Mouse (Mus musculus) lung, adult 18-20 months (tissue): ENCODE measurements around the gene Denr.

ENCODE experiments used
- DNase-seq, 2 experiments: peaks; one replicate each; pipeline ENCODE4 v3.0.0; 2022; ENCODE audit warnings: mixed read lengths in 2 of 2

Denr gene

DNA sequence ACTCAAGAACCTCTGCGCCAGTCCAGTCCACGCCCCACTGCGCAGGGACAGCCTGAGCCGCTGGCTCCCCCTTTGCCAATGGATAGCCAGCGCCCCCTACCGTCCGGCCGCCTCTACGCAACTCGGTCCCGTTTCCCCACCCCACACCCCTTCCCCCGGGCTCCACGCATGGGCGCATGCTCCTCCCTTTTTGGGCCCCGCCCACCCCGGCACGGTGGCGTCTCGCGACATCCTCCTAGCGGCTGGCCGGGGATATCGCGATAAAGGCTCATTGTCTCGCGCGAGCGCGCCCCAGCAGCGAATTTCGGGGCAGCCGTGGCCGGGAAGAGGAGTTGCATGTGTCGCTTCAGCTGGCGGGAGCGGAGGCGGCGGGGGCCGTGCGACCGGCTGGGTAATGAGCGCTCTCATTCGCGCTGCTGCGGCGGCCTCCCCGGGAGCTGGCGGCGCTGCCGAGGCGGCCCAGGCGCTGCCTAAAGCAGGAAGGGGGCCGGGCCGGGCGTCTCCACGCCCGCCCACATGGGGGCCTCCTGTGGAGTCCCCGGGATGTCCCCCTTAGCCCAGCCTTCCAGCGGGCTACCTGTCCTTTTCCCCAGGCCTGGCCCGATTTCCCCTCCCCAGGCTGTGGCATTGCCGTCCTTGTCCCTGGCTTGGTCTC lies at the start of gene Denr:
Denr (plus strand) TSS at position 200 of the 655 bp plus-strand sequence.
- DNase-seq, result peak; percentile 98 to 99

- no peak for DNase-seq
Measured at GRCm38 (mm10) chr5:123858798-123859197, 48.2 kb upstream of the Denr start.

DNA sequence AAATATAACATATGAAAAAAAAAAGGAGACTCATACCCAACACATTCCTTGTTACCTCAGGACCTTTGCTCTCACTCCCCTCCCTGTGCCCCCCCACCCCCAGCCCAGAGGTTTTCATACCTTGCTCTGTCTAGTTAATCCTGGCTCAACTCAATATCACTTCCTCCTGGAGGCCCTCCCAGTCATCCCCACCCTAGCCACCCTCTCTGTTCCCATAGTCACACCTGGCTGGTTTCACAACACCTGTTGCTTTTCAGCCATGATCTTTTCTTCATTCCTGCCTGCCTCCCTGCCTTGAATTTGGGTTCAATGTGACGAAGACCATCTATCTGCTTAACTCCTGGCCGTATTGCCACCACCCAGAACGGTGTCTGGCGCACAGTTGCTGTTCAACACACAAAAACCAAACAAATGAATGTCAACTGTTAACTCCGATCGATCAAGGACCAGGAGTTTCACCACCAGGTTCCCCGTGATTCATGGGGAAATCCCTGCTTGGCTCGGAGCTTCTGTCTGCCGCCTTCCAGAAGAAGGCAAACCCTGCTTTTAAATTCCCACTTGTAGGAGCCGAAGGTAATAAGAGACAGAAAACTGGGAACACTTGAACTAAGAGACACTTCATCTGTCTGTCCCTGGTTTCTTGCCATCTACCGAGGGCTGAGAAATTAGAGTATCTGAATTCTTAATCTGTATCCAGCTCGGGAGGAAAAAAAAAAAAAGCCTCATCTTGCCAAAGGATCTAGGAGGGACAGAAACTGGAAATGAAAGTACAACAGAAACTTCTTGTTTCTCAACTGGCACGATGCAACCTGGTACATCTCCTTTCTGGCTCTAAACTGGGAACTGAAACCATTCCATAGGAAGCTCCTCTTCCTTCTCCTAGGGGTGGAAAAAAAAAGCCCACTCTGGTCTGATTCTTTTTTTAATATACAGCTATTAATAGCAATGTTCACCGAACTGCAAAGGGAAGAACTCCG lies 44.3 kb upstream of the Denr start:
- peak; percentile 45 to 53 for DNase-seq

DNA sequence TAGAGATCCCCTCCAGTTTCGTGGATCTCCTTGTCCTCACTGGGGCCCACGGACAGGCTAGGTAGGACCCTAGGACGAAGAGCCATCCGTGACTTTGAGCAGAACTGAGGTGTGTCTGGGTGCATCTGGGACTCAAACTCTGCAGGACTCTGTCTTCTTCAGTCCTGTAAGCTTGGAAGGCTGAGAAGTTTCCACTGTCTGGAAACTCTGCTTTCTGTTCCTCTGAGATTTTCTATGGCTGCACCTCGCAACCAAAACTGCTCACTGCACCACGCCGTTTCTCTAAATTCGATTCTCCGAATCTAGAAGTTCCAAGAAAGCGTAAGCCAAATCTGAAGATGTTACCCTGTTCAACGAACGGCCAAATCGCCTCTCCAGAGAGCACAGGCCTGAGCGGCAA lies 43.0 kb upstream of the Denr start:
- DNase-seq, result no peak

- peak; percentile 36 to 56 for DNase-seq
Measured at GRCm38 (mm10) chr5:123865365-123865764, 41.6 kb upstream of the Denr start, which contains the start of gene Hcar2. Gene Hcar2, minus strand, starts transcription at chr5:123865499.

- DNase-seq, result no peak
Measured at GRCm38 (mm10) chr5:123866457-123866856, 40.5 kb upstream of the Denr start.

DNA sequence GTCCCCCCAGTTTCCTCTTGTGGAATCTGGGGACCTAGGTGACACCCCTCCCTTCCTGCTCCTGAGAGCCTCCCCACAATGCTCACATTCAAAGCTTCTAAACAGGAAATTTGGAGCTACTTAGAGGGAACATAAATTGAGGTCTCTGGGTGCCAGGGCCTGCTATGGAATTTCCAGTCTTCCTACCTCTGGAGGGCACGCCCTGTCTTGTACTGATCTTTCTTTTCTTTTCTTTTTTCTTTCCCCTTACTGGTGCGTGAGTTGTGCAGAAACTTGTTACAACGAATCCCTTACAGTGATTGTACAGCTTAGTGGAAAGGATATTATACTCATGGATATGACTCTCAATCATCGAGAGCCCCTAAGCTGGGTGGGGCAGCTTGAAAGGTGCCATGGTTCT lies 37.4 kb upstream of the Denr start:
- DNase-seq, result no peak

- DNase-seq, result no peak
Measured at GRCm38 (mm10) chr5:123874177-123874576, 32.8 kb upstream of the Denr start.

DNA sequence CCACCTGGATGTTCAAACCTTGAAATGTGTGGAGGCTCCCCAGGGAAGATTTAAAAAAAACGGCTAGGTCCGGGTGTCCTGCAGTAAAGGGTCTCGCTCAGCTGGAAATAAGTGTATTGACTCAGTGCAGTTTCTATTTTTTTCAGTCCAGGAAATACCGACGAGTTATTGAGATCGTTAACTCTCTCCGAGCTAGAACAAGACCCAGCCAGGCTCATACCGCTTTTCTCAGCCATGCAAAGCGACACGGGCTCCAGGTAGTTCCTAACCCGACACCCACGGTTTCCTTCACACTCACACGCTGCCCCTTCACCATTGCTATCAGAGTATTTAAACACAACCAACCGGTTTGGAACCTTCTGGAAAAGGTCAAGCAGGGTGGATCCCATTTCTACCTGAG lies 28.9 kb upstream of the Denr start:
- no peak for DNase-seq

- DNase-seq, result peak; percentile 19 to 22
Measured at GRCm38 (mm10) chr5:123879928-123880327, 27.0 kb upstream of the Denr start, which contains the start of gene Hcar1. Gene Hcar1, minus strand, starts transcription at chr5:123880020.

GRCm38 (mm10) chr5:123880778-123881177 lies 26.2 kb upstream of the Denr start:
- no peak for DNase-seq

GRCm38 (mm10) chr5:123883891-123884290 lies 23.1 kb upstream of the Denr start:
- DNase-seq, result no peak

GRCm38 (mm10) chr5:123884332-123884731 lies 22.6 kb upstream of the Denr start:
- no peak for DNase-seq

DNA sequence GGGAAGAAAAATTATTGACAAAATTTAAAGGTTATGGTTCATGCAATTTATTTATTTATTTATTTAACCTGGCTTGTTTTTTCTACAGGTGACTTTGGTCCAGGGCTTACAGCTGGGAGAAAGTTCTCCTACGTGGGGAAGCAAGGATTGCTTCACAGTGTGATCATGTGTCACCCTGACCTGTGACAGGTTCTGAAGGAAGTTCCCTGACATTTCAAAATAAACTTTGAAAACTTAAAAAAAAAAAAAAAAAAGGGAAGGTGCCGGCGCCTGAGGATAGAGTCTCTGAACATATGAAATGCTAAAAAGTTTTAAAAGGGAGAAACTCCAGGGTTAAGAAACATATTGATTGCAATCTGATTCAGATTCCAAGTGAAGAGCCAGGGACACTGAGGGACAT lies 20.6 kb upstream of the Denr start:
- DNase-seq, result no peak

GRCm38 (mm10) chr5:123890312-123890711 lies 16.7 kb upstream of the Denr start:
- DNase-seq, result no peak

GRCm38 (mm10) chr5:123890987-123891386 lies 16.0 kb upstream of the Denr start:
- DNase-seq, result no peak

GRCm38 (mm10) chr5:123891669-123892068 lies 15.3 kb upstream of the Denr start:
- DNase-seq, result no peak

GRCm38 (mm10) chr5:123893520-123893919 lies 13.5 kb upstream of the Denr start:
- no peak for DNase-seq

DNA sequence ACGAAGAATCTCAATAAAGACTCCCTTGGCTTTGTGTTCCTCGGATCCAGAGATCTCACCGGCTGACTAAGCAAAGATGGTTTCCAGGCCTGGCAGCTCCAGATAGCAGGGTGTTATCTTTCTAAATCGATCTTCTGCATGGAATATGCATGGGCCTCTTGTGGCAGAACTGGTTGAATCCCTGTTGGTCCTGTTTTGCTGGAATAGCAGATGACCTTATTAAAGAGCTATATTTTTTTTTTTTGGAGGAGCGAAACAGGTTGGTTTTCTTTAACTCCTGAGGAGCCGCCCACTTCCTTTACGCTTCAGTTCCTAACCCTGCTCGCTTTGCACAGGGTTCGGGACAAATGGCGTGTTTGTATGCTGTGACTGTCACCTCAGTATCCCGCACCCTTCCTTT lies 10.6 kb upstream of the Denr start:
- DNase-seq, result no peak

- DNase-seq, result peak; percentile 17 to 24
Measured at GRCm38 (mm10) chr5:123897352-123897751, 9.6 kb upstream of the Denr start.

DNA sequence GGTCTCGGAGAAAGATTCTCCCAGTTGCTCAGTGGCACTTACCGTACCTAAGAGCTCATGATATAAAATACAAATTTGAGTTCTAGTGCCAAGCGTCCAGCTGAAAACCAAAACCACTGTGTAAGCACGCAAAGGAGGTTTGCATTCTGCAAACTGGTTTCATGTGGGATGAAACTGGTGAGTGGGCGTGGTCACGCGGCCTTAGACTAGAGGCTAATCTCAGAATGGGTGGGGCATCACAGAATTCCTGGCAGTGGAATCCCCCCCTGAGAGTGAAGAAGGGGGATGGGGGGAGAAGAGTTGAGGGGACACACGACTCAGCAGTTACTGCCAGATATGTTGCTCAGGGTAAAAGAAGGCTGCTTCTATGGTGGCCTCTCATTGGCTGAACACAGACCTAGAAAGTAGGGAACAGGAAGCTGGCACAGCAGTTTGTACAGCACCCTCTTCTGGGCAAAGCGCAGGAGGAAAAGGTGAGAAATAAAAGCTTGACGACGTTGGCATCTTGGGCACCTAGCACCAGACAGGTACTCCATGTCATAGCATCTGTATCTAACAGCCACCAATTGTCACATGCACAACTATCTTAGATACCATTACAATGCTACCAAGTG lies 2.8 kb upstream of the Denr start:
- DNase-seq, result peak; percentile 33 to 48

DNA sequence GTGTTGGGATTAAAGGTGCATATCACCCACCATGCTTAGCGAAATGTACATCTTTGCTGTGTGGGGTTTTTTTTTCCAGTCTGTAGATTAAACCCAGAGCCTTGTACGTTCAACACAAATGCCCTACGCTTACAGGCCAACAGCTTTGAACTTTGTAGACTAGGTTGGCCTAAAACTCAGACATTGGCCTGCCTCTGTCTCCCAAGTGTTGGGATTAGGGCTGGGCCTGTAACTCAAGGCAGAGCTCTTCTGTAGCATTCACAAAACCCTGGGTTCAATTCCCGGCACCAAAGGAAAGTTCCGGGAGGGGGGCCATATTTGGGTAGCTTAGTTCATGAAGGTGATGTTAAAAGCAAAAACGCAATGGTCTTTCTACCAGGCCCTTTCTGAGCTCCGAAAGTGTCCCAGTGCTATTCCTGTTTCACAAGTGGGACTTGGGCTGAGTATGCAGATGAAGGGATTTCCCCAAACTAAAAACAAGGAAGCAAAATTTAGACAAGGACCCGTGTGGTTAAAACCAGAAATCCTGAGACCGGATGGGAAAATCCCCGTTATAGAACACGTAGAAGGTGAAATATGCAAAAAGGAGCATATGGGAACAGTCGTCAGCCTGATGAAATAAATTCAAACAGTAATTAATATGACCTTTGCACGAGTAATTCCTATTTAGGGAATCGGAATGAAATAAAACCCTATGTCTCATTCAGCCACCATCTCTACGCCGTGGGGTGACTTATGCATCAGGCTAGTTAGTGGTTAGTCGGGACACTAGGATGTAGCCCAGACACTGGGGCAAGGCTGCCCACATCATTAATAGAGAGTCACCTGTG lies 614 bp upstream of the Denr start:
- peak in 1 of 2 experiments; percentile 7 for DNase-seq

- DNase-seq, result no peak
Measured at GRCm38 (mm10) chr5:123907631-123907977, 629 bp downstream of the Denr start.
